Mouse (Mus musculus) retina, postnatal 1 day (tissue): ENCODE measurements around the gene 1700023F06Rik.
"Not testable (repeated sequence)": the region's sequence is repeated elsewhere in the genome, so short reads cannot be mapped to it uniquely, and the experiment has no call there.

Experiments
- DNase-seq: peaks from one replicate; pipeline ENCODE4 v3.0.0-alpha.2; 2012

1700023F06Rik gene

DNA sequence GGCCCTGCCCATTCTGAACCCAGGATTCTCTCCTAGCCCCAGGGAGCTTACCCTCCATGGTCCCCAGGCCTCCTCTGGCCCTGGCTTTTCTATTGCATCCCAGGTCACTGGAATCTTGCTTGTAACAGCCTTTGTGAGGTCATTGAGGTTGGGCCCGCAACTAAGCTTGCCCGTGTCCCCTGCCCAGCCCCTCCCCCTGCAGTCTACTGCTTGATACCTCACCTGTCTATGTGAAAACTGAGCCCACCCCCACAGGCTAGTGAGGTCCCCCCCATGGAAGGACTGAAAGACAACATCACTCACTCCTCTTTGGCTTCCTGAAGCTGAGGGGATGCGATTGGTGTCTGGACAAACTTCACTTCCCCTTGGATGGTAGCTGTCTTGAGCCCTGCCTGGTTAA lies at the start of gene 1700023F06Rik:
1700023F06Rik (minus strand) TSS at position 101 of the 400 bp plus-strand sequence.
- no peak for DNase-seq

DNA sequence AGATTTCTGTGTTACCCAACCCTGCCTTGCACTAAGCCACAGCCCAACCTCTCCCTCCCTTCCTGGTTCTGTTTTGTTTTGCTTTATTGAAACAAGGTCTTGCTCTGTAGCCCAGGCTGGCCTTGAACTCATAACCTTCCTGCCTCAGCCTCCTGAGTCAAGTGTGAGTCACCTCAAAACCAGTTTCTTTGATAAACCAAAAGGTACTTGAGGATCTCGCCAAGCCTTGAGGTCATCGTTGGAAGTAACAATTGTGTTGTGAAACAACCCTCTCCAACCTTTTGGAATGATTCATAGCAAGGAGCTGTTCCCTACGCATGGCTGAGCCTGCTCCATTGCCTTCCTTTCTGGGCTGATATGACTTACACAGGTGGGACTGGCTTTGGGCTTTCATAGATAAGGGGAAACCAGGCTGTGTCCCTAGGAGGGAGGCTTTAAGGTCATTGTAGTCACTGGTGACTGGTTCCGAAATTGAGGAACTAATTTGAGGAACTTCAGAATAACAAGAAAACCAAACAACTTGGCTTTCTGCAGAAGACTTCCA lies 49.7 kb upstream of the 1700023F06Rik start:
- no peak for DNase-seq

GRCm38 (mm10) chr11:103253605-103254004 lies 45.2 kb upstream of the 1700023F06Rik start:
- DNase-seq, result no peak

DNA sequence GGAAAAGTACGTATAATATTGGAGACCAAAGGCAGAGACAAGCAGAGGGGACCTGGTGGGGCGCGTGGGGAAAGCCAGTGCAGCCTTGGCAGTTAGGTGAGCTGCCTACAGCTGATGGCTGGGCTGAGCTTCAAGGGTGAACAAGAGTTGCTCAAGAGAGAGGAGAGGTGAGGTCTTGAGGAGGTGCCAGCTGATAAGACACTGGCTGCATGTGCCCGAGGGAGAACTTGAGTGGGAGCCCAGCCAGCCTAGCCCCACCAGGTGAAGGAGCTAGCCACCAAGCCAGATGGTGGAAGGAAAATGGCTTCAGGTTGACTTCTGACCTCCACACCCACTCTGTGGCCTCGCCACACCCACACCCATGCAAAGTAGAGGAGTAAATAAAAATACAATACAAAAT lies 44.0 kb upstream of the 1700023F06Rik start:
- DNase-seq, result no peak

GRCm38 (mm10) chr11:103250324-103250723 lies 42.0 kb upstream of the 1700023F06Rik start:
- DNase-seq, result no peak

DNA sequence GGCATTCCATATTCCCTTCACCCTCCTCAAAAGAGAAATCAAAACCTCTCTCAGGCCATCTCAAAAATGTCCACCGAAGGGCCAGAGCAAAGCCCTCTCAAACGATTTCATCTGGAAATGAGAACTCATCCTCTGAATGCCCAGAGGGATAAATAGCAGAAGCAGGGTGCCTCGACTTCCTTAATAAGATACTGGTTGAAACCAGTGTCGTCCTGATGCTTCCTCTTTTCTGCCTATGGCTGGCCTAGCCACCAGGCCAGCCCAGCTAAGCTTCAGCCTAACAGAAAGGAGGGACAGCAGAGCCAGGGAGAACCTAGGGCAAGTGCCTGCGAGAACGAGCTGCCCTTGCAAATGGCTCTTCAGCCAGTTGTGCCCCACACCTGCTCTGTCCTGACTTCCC lies 41.2 kb upstream of the 1700023F06Rik start:
- DNase-seq, result no peak

- no peak for DNase-seq
Observed at GRCm38 (mm10) chr11:103248837-103249236, 40.5 kb upstream of the 1700023F06Rik start.

GRCm38 (mm10) chr11:103247504-103248177 lies 39.3 kb upstream of the 1700023F06Rik start:
- DNase-seq, result peak; percentile 46

- DNase-seq, result peak; percentile 63
Observed at GRCm38 (mm10) chr11:103246731-103247290, 38.5 kb upstream of the 1700023F06Rik start.

DNA sequence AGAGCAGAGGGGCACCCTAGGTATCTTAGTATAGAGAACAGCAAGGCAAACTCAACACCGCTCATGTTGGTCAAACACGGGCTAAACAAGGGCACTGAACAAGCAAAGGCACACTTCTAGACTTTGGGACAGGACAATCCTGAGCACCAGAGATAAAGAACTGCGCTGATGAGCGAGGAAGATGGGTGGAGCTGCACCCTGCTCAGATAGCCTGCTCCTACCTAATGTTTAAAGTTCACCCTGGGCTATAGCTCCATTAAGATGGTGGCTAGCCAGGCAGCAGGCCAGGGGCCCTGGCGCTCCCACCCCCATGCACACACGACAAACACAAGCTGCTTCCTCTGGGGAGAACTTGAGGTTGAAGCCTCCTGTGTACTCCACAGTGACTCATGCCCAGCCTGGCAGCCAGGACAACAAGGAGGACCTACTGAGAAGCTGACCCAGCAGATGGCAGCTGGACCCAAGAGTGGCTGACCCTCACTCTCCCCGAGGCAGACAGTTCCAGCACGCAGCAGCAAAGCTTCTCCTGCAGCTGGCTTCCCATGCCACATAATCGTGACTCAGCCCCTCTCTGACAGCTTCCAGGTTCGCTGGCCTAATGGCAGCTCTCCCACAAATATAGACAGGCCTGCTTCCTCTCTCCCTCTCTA lies 37.8 kb upstream of the 1700023F06Rik start:
- peak; percentile 73 for DNase-seq

DNA sequence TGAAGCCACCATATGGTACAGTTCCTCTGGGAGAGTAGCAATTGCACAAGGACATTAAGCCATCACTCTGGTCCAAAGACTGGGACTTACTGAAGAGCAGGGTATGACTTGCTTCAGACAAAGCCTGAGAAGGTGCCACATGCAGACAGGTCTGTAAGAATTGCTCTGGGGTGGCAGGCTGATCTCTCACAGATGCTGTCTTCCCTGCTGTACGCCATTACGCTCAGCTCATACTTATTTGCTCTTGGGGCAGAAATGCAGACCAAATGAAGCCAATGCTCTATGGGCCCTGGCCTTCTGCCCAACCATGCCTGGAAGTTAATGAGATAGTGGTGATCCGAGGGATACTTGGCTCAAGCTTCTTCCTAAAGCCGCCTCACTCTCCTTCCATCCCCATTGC lies 36.5 kb upstream of the 1700023F06Rik start:
- DNase-seq, result no peak

DNA sequence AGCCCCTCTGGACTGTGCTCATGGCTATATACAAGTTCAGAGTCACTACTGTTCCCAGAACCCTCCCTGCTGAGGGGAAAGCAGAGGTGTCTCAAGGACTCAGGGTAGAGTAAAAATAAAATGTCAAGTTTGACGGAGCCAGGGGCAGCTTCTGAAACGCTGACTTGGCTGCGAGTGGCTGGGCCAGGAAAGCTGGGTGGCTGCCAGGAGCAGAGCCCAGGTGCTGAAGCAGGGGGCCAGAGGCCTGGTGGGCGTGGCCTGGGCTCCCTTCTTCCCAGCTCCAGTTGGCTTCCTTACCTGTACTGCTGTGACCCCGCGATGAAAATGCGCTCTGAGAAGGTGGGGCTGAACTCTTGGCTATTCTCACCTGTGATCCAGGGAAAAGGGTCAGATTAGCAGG lies 32.4 kb upstream of the 1700023F06Rik start:
- no peak for DNase-seq

GRCm38 (mm10) chr11:103237757-103238156 lies 29.4 kb upstream of the 1700023F06Rik start:
- no peak for DNase-seq

DNA sequence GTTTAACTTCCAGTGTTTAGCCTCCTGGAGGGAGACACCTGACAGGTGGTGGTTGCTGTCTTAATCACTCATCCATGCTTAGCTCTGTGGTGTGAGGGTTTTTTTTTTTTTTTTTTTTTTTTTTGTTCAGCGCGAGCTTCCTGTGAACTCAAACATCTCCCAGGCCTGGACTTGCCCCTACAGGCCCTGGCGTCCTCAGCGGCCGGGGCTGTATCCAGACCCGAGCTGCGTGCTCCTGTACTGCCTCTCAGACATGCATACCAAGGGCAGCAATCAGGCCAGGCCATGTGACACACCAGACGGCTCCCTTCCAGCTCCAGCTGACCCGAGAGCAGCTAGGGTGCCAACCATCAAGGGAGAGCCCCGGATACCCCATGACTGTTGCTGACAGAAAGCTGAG lies 28.5 kb upstream of the 1700023F06Rik start:
- DNase-seq, result no peak

GRCm38 (mm10) chr11:103236431-103236830 lies 28.1 kb upstream of the 1700023F06Rik start:
- no peak for DNase-seq

DNA sequence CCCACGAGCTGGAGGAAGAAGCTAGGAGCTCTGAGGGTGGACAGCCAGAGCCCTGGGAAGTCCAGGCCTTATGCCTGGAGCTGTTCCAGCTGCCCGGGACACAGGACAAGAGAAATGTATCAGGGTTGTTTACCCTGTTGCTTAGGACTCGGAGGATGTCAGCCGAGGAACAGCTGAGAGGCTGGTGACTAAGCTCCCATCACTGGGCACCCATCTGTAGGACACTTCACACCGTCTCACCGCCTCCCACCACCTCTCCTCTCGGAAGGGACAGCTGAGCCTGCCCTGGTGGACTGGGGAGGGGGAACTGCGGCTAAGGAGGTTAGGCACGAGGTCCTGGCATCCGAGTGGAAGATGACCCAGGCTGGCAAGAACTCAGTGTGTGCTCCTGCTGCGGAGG lies 27.3 kb upstream of the 1700023F06Rik start:
- no peak for DNase-seq

DNA sequence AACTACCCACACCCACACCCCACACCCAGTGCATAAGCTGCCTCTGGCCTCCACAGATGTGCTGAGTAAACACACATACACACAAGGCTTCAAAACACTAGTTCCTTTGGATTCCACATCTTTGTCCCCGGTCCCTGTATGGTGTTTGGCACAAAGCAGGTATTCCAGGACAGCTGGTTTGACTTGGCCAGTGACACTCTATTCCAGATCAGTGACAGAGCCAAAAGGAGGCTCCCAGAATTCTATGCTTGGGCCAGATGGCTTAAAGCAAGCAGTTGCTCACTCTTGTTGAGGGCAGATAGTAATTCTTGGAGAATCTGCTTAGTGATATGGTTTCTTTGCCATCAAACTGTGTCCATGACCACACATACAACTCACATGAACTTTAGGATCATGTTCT lies 26.1 kb upstream of the 1700023F06Rik start:
- DNase-seq, result no peak

- peak; percentile 81 for DNase-seq
Observed at GRCm38 (mm10) chr11:103232966-103233365, 24.6 kb upstream of the 1700023F06Rik start.

DNA sequence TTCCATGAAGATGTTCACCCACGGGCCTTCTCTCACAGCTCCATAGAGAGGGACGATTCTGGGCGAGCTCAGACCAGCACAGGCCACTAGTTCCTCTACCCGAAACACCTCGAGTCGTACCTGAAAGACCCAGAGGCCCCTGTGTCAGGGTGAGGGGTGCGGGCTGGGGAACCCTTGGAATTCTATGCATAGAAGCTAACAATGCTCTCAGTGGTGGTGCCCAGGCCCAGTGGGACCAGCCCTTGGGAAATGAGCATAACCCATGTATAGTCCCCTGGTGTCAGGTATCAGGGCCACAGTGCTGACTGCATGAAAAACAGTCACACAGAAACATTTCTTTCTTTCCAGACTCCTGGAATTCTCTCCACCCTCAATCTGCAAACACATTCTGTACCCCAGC lies 23.0 kb upstream of the 1700023F06Rik start:
- no peak for DNase-seq

GRCm38 (mm10) chr11:103230626-103231025 lies 22.3 kb upstream of the 1700023F06Rik start:
- DNase-seq, result no peak

DNA sequence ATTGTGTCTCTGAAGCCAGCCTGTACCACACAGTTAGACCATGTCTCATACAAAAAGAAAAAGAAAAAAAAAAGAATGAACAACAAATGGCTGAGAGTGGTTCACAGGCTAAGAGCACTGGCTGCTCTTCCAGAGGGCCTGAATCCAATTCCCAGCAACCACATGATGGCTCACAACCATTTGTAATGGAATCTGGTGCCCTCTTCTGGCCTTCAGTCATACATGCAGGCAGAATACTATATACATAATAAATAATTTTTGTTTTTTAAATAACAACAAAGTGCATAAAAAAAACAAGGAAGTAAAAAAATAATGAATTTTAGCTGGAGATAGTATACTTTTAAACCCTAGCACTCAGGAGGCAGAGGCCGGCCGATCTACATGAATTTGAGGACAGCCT lies 21.2 kb upstream of the 1700023F06Rik start:
- DNase-seq, result no peak

- DNase-seq, result no peak
Observed at GRCm38 (mm10) chr11:103223951-103224456, 15.6 kb upstream of the 1700023F06Rik start.

DNA sequence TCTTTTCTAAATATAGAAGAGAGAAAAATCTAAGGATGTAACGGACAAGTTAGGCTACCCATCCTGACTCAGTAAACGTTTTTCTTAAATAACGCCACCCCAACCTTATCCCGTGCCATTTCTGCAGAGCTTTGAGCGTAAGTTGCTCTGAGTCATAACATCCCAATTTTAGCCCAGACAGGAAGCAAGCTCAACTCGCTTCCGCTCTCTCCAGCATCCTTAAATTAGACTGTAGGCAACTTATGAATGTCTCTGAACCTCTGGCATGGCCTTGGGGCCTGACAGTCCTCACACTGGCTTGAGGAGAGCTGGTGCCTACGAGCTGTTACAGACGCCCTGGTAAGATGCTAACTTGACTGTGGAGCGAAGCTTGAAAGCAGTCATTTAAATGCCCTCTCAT lies 15.1 kb upstream of the 1700023F06Rik start:
- DNase-seq, result no peak

GRCm38 (mm10) chr11:103222718-103223117 lies 14.4 kb upstream of the 1700023F06Rik start:
- DNase-seq, result not testable (repeated sequence)
